9 mouse cellular contexts compared by ENCODE assay signal in the genomic region with DNA sequence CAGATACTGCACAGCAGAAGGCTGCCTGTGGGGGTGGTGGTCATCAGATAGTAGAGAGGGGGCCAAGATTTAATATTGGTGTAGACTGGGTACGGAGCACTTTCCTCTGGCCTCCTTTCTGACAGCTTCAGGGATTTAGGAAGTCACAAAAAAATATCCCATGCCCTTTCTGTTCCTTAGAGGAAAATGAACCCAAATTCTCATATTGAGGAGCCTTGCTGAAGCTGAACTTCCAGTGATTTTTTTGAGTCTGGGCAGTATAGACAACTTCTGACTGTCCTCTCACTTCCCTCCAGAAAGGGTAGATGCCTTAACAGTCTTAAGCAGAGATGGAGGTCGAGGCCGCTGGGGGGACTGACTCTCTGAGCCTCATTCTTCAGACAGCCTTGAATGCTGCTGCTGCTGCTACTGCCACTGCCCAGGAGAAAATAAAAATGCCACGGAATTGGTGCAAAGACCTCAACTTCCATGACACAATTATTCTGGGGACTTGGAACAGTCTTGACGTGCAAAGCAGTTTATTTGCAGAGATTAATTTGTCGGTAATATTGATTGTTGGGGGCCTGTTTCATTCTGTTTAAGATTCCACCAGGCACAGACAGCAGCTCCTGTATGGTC.
DNase-seq lines count a peak whose midpoint lies in the region; ATAC-seq and TF ChIP-seq lines count a peak whose summit lies in the region.
"Had no signal": no experiment of that assay in that cellular context is flagged by ENCODE, and none has a peak within 500 bp of the region (broad histone marks: within the 10 kb centered on the region; RNA-seq: fewer than 3 reads in every experiment).

No protein-coding gene starts in this region.

- peak overlapping the region; percentile 89 for H3K27ac ChIP-seq in hindbrain, embryonic 10.5 days
- H3K27ac ChIP-seq in hindbrain, embryonic 16.5 days (ENCODE audit: low read depth, low read length) = no peak overlapping the region
- H3K27ac ChIP-seq in embryonic facial prominence, embryonic 10.5 days (replicated peaks) = peak overlapping the region; percentile 90
- H3K27ac ChIP-seq in hindbrain, embryonic 14.5 days = no peak overlapping the region
- no peak overlapping the region for H3K27ac ChIP-seq in midbrain, postnatal 0 days (ENCODE audit: low read depth, low read length)

- H3K4me3 ChIP-seq in hindbrain, embryonic 10.5 days = peak overlapping the region; percentile 47
- no peak overlapping the region for H3K4me3 ChIP-seq in hindbrain, embryonic 16.5 days (ENCODE audit: low read length)
- H3K4me3 ChIP-seq in embryonic facial prominence, embryonic 10.5 days = peak overlapping the region; percentile 51; the same call in 1 of the 2 replicates
- H3K4me3 ChIP-seq in hindbrain, embryonic 14.5 days (replicated peaks; ENCODE audit: low read length) = no peak overlapping the region
- H3K4me3 ChIP-seq in midbrain, postnatal 0 days (ENCODE audit: low read depth, low read length) = no peak overlapping the region

- 25% methylated on average over 6 of the region's 6 CpGs for WGBS in hindbrain, embryonic 10.5 days
- 27% methylated on average over 6 of the region's 6 CpGs for WGBS in hindbrain, embryonic 16.5 days
- WGBS in embryonic facial prominence, embryonic 10.5 days = 22% methylated on average over 6 of the region's 6 CpGs
- WGBS in hindbrain, embryonic 14.5 days = 24% methylated on average over 6 of the region's 6 CpGs
- 34% methylated on average over 6 of the region's 6 CpGs for WGBS in midbrain, postnatal 0 days

- H3K9ac ChIP-seq in hindbrain, embryonic 16.5 days (ENCODE audit: low read depth, low read length) = no peak overlapping the region
- 0 out of 2 replicates have a peak overlapping the region, but pooled peaks have one; percentile 10 for H3K9ac ChIP-seq in hindbrain, embryonic 14.5 days
- H3K9ac ChIP-seq in midbrain, postnatal 0 days (replicated peaks; ENCODE audit: low read length, poor library complexity, severe bottlenecking) = no peak overlapping the region

- peaks cover 52% of the 10 kb centered on the region for H3K27me3 ChIP-seq in hindbrain, embryonic 10.5 days (ENCODE audit: insufficient read depth, poor library complexity, severe bottlenecking)
- H3K27me3 ChIP-seq in hindbrain, embryonic 16.5 days (replicated peaks; ENCODE audit: control insufficient read depth, insufficient read depth, low read length) = no peaks in the 10 kb centered on the region
- peaks cover 40% of the 10 kb centered on the region for H3K27me3 ChIP-seq in embryonic facial prominence, embryonic 10.5 days (replicated peaks; ENCODE audit: low read depth, poor library complexity, severe bottlenecking)
- H3K27me3 ChIP-seq in hindbrain, embryonic 14.5 days (ENCODE audit: control insufficient read depth, insufficient read depth, low read length) = no peaks in the 10 kb centered on the region
- H3K27me3 ChIP-seq in midbrain, postnatal 0 days (ENCODE audit: insufficient read depth, low read length) = no peaks in the 10 kb centered on the region

- H3K4me1 ChIP-seq in hindbrain, embryonic 10.5 days (replicated peaks) = peaks cover 82% of the 10 kb centered on the region
- H3K4me1 ChIP-seq in hindbrain, embryonic 16.5 days (ENCODE audit: control insufficient read depth, insufficient read depth, low read depth, low read length) = peaks cover 7% of the 10 kb centered on the region
- H3K4me1 ChIP-seq in embryonic facial prominence, embryonic 10.5 days = peaks cover 82% of the 10 kb centered on the region
- peaks cover 58% of the 10 kb centered on the region for H3K4me1 ChIP-seq in hindbrain, embryonic 14.5 days (replicated peaks; ENCODE audit: control insufficient read depth, insufficient read depth, low read length)
- peaks cover 10% of the 10 kb centered on the region for H3K4me1 ChIP-seq in midbrain, postnatal 0 days (ENCODE audit: insufficient read depth, low read length)

- no peaks in the 10 kb centered on the region for H3K36me3 ChIP-seq in hindbrain, embryonic 10.5 days
- no peaks in the 10 kb centered on the region for H3K36me3 ChIP-seq in hindbrain, embryonic 16.5 days (ENCODE audit: control insufficient read depth, insufficient read depth, low read length)
- no peaks in the 10 kb centered on the region for H3K36me3 ChIP-seq in embryonic facial prominence, embryonic 10.5 days (replicated peaks)
- H3K36me3 ChIP-seq in hindbrain, embryonic 14.5 days (replicated peaks; ENCODE audit: control insufficient read depth, insufficient read depth) = no peaks in the 10 kb centered on the region
- no peaks in the 10 kb centered on the region for H3K36me3 ChIP-seq in midbrain, postnatal 0 days (ENCODE audit: insufficient read depth, low read length)

- H3K9me3 ChIP-seq in hindbrain, embryonic 10.5 days = no peaks in the 10 kb centered on the region
- no peaks in the 10 kb centered on the region for H3K9me3 ChIP-seq in hindbrain, embryonic 16.5 days (ENCODE audit: control insufficient read depth, low read length)
- no peaks in the 10 kb centered on the region for H3K9me3 ChIP-seq in embryonic facial prominence, embryonic 10.5 days
- no peaks in the 10 kb centered on the region for H3K9me3 ChIP-seq in hindbrain, embryonic 14.5 days (ENCODE audit: control insufficient read depth, low read length)
- H3K9me3 ChIP-seq in midbrain, postnatal 0 days (ENCODE audit: low read length) = no peaks in the 10 kb centered on the region

- H3K4me2 ChIP-seq in hindbrain, embryonic 16.5 days (ENCODE audit: low read length) = no peak overlapping the region
- H3K4me2 ChIP-seq in hindbrain, embryonic 14.5 days (replicated peaks) = peak overlapping the region; percentile 54
- H3K4me2 ChIP-seq in midbrain, postnatal 0 days (ENCODE audit: low read depth, low read length, poor library complexity, severe bottlenecking) = peak overlapping the region; percentile 55; the same call in 1 of the 2 replicates

- ATAC-seq in hindbrain, embryonic 16.5 days = no peak
- no peak for ATAC-seq in hindbrain, embryonic 14.5 days (ENCODE audit: low FRiP score)
- ATAC-seq in midbrain, postnatal 0 days (ENCODE audit: low FRiP score) = no peak

- peak; percentile 33 for DNase-seq in hindbrain, embryonic 10.5 days (ENCODE audit: low spot score)
- DNase-seq in embryonic facial prominence, embryonic 10.5 days (ENCODE audit: low spot score) = peak; percentile 32
- no peak for DNase-seq in hindbrain, embryonic 14.5 days (ENCODE audit: low spot score)
- DNase-seq in midbrain, postnatal 0 days (ENCODE audit: low spot score) = no peak
- no peak for DNase-seq in frontal cortex, adult 2 months (ENCODE audit: extremely low spot score in 1 of 2, low spot score in 1 of 2)
- DNase-seq in thymus, postnatal 4 days = no peak
- DNase-seq: gastrocnemius, postnatal 36 days; kidney, adult 2 months had no signal

- TF ChIP-seq CTCF in midbrain, postnatal 0 days (IDR thresholded peaks at IDR 0.05) = no peak

Comparison
In these comparisons a context has a peak if more than half of its experiments do, and no peak if none do; other contexts are left out.
1. DNase-seq: peak in hindbrain, embryonic 10.5 days (single experiment) and embryonic facial prominence, embryonic 10.5 days (single experiment); none in hindbrain, embryonic 14.5 days (single experiment), midbrain, postnatal 0 days (single experiment), frontal cortex, adult 2 months (0 of 2) and thymus, postnatal 4 days (single experiment).
2. H3K27ac ChIP-seq: peak in hindbrain, embryonic 10.5 days (single experiment) and embryonic facial prominence, embryonic 10.5 days (single experiment); none in hindbrain, embryonic 16.5 days (single experiment), hindbrain, embryonic 14.5 days (single experiment) and midbrain, postnatal 0 days (single experiment).
3. H3K4me3 ChIP-seq: peak in hindbrain, embryonic 10.5 days (single experiment) and embryonic facial prominence, embryonic 10.5 days (single experiment); none in hindbrain, embryonic 16.5 days (single experiment), hindbrain, embryonic 14.5 days (single experiment) and midbrain, postnatal 0 days (single experiment).